Mouse (Mus musculus) G1E (cell line): ENCODE measurements at regions not wholly inside any gene's neighbourhood (a gene's known extent, or its start where the extent isn't known, plus 50 kb on each side); places are given as distances from the start of the nearest gene placed in this dataset.

ENCODE experiments used
- ATAC-seq: 2 replicates; pipeline ENCODE4 v1.8.0; 2016; ENCODE audit warnings: mild to moderate bottlenecking; ENCODE audit not compliant: insufficient number of reproducible peaks, poor library complexity, low FRiP score, severe bottlenecking; ENCODE audit errors: extremely low read depth
- DNase-seq: peaks from one replicate; pipeline ENCODE4 v3.0.0; 2012; ENCODE audit warnings: low spot score
- H3K27me3 ChIP-seq: 2 replicates; pipeline ENCODE4 v1.6.1; 2012; ENCODE audit warnings: mild to moderate bottlenecking, low read length, inconsistent platforms; ENCODE audit not compliant: insufficient read depth
- H3K36me3 ChIP-seq: replicated peaks from 2 replicates; pipeline ENCODE3; 2012; ENCODE audit warnings: mild to moderate bottlenecking, inconsistent platforms
- H3K4me1 ChIP-seq: 2 replicates; pipeline ENCODE4 v1.6.1; 2012; ENCODE audit warnings: low read depth, low read length, inconsistent platforms, mixed read lengths; ENCODE audit not compliant: insufficient read depth
- H3K4me3 ChIP-seq: 2 replicates; pipeline ENCODE4 v1.5.1; 2012; ENCODE audit warnings: low read depth, mild to moderate bottlenecking, inconsistent platforms, low read length, moderate library complexity, mixed read lengths
- H3K9me3 ChIP-seq: replicated peaks from 2 replicates; pipeline ENCODE4 v1.6.1; 2012; ENCODE audit warnings: inconsistent platforms
- CTCF ChIP-seq: IDR thresholded peaks from 2 replicates; pipeline ENCODE4 v1.5.1; 2012; ENCODE audit warnings: low read depth, low read length, inconsistent platforms, mixed read lengths
- GATA1 ChIP-seq: IDR thresholded peaks from 2 replicates; pipeline ENCODE4 v1.6.1; 2012; ENCODE audit warnings: borderline replicate concordance, low read length, inconsistent platforms, mixed read lengths
- GATA2 ChIP-seq: IDR thresholded peaks from 2 replicates; pipeline ENCODE4 v1.6.1; 2012; ENCODE audit warnings: low read depth, low read length, inconsistent platforms, borderline replicate concordance
- POLR2AphosphoS5 ChIP-seq: IDR thresholded peaks from 2 replicates; pipeline ENCODE4 v1.6.1; 2012; ENCODE audit warnings: low read depth, low read length, inconsistent platforms; ENCODE audit not compliant: insufficient replicate concordance
- TAL1 ChIP-seq: conservative IDR thresholded peaks from 2 replicates; pipeline ENCODE4 v1.6.1; 2012; ENCODE audit warnings: low read depth, low read length, inconsistent platforms, mixed read lengths

- ATAC-seq (no peak), DNase-seq (no peak)
- Histone ChIP-seq H3K9me3 (no peaks in the 10 kb centered on the region), H3K4me3 (no peak overlapping the region), H3K4me1 (no peaks in the 10 kb centered on the region), H3K36me3 (no peaks in the 10 kb centered on the region), H3K27me3 (no peaks in the 10 kb centered on the region)
- TF ChIP-seq CTCF = no peak
Measured at GRCm38 (mm10) chr13:28541607-28542006, 284.3 kb downstream of the Gm11361 start.

GRCm38 (mm10) chr13:28533080-28533479 lies 275.8 kb downstream of the Gm11361 start:
- no peak overlapping the region for H3K4me3 ChIP-seq
- no peaks in the 10 kb centered on the region for H3K36me3 ChIP-seq
- DNase-seq = no peak
- no peak for ATAC-seq
- H3K9me3 ChIP-seq = no peaks in the 10 kb centered on the region
- no peaks in the 10 kb centered on the region for H3K27me3 ChIP-seq
- no peaks in the 10 kb centered on the region for H3K4me1 ChIP-seq
- TF ChIP-seq CTCF (no peak), POLR2AphosphoS5 (no peak), GATA2 (no peak), GATA1 (no peak), TAL1 (no peak)

DNA sequence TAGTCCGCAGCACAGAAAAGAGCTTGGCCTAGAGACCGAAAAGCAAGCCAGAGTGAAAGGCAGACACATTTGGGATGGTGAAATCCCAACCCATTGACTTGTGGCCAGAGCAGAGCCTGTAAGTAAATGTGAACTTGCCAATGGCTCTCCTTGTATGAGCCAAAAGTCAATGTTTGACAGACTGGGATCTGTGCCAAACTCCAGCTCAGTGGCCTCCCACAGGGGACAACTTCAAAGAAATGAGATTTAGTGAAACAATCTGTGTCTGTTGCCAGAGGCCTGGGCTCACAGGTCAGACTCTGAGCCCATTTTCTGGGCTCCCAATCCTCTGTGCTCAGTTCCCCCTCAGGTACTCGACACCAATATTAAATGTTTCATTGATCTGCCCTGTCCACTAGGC lies 274.9 kb downstream of the Gm11361 start:
- Histone ChIP-seq H3K9me3 (no peaks in the 10 kb centered on the region), H3K36me3 (no peaks in the 10 kb centered on the region), H3K27me3 (no peaks in the 10 kb centered on the region), H3K4me1 (no peaks in the 10 kb centered on the region), H3K4me3 (no peak overlapping the region)
- TF ChIP-seq POLR2AphosphoS5 (no peak), GATA1 (no peak), TAL1 (no peak), GATA2 (no peak), CTCF (no peak)
- no peak for DNase-seq
- ATAC-seq = no peak

DNA sequence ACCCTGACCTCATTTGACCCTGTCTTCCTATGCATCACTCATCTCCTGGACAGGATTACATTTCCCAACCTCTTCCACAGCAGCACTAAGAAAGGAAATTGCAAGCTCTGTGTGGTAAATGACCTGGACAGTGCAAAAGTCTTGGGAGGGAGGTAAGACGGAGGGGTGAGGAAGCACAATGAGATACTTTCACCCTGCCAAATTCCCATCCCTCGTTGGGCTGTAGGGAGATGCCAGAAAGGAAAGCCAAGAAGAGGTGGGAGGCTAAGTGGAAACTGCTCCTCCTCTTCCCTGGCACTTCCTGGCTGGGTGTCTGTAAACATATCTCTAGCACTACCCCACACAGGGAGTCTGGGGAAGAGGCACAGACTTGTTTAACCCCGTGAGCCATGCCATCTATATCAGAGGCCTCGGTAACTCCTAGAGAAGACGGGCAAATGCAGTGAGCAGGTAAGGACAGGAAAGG lies 274.2 kb downstream of the Gm11361 start:
- DNase-seq (no peak), ATAC-seq (no peak)
- no peak for TF ChIP-seq GATA2
- no peak for TF ChIP-seq CTCF
- no peak for TF ChIP-seq TAL1
- TF ChIP-seq GATA1 = no peak
- no peak for TF ChIP-seq POLR2AphosphoS5
- H3K4me1 ChIP-seq = no peaks in the 10 kb centered on the region
- H3K27me3 ChIP-seq = no peaks in the 10 kb centered on the region
- H3K9me3 ChIP-seq = no peaks in the 10 kb centered on the region
- H3K36me3 ChIP-seq = no peaks in the 10 kb centered on the region
- no peak overlapping the region for H3K4me3 ChIP-seq

DNA sequence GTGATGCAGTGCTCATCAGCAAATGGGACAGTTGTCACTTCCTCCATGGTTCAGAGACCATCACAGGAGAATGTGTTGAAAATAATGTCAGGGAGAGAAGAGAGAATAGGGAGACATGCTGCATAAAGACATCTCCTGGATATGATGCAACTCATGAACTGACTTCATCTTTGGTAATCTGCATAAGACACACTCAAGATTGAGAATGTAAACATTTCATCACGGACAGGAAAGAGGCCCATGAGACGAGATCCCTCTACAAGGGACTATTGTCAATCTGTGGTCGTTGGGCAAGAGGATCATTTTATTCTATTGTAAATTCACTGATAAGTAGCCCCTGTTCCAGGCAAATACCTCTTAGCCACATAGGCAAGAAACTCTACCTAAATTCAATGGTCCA lies 273.6 kb downstream of the Gm11361 start:
- DNase-seq = no peak
- Histone ChIP-seq H3K36me3 (no peaks in the 10 kb centered on the region), H3K27me3 (no peaks in the 10 kb centered on the region), H3K4me3 (no peak overlapping the region), H3K9me3 (no peaks in the 10 kb centered on the region), H3K4me1 (no peaks in the 10 kb centered on the region)
- TF ChIP-seq TAL1 (no peak), GATA1 (no peak), CTCF (no peak), POLR2AphosphoS5 (no peak), GATA2 (no peak)
- no peak for ATAC-seq

DNA sequence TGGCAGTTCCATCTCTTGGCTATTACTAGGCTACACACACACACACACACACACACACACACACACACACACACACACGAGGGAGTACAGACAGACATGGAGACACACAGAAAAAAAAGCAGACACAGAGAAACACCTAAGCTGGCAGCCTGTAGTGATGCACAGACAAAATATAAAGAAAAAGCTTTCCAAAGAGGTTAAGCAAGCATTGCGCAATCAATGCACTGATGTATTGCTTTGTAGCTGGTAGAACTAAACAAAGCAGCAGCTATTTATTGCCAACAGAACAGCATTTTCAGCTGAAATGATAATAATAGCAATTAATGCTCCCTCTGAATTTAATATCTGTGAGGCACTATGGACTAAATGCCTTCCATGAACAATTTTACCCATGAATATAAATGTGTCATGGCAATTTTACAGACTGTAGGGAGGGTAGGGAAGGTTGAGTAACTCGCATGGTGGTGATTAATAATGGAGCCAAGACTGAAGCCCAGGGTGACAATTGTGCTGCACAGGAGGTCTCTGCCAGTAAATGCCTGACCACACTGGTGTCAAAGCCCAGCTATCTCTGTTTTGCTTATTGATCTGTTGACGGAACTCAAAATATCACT lies 271.7 kb downstream of the Gm11361 start:
- ATAC-seq (no peak), DNase-seq (no peak)
- no peak for TF ChIP-seq GATA1
- TF ChIP-seq POLR2AphosphoS5 = no peak
- no peak for TF ChIP-seq GATA2
- TF ChIP-seq TAL1 = no peak
- TF ChIP-seq CTCF = no peak
- no peaks in the 10 kb centered on the region for H3K27me3 ChIP-seq
- H3K4me1 ChIP-seq = no peaks in the 10 kb centered on the region
- H3K9me3 ChIP-seq = no peaks in the 10 kb centered on the region
- H3K36me3 ChIP-seq = no peaks in the 10 kb centered on the region
- H3K4me3 ChIP-seq = no peak overlapping the region

GRCm38 (mm10) chr13:28526299-28526698 lies 269.0 kb downstream of the Gm11361 start:
- TF ChIP-seq GATA2 (no peak), GATA1 (no peak), CTCF (no peak), TAL1 (no peak), POLR2AphosphoS5 (no peak)
- Histone ChIP-seq H3K4me3 (no peak overlapping the region), H3K36me3 (no peaks in the 10 kb centered on the region), H3K4me1 (no peaks in the 10 kb centered on the region), H3K27me3 (no peaks in the 10 kb centered on the region), H3K9me3 (no peaks in the 10 kb centered on the region)
- no peak for ATAC-seq
- no peak for DNase-seq
